Mouse (Mus musculus): ENCODE data around the gene Olfr596. TPM values are rescaled to one million over a fixed set of nuclear protein-coding genes. Genes with fewer than 3 reads are reported as not detected.

Olfr596 gene
- not detected for total RNA-seq (2023)

GRCm38 (mm10) chr7:103305348-103305747 lies at the start of gene Olfr596:
Olfr596 (plus strand) TSS chr7:103305648.

GRCm38 (mm10) chr7:103316015-103316414 lies 10.6 kb downstream of the Olfr596 start, which contains the start of gene Olfr597:
Olfr597 (plus strand) TSS chr7:103316315.

GRCm38 (mm10) chr7:103323268-103323667 lies 17.8 kb downstream of the Olfr596 start, which contains the start of gene Olfr598:
Olfr598 (plus strand) TSS chr7:103323568.

GRCm38 (mm10) chr7:103335617-103336016 lies 30.2 kb downstream of the Olfr596 start, which contains the start of gene Olfr599:
Olfr599 (plus strand) TSS chr7:103335917.

GRCm38 (mm10) chr7:103349569-103349968 lies 44.1 kb downstream of the Olfr596 start, which contains the start of gene Olfr600:
Olfr600 (minus strand) TSS chr7:103349669.

Other genes with a start within 250 kb of the Olfr596 start
- not detected for gene Olfr584, start 223.8 kb upstream of the Olfr596 start, total RNA-seq (2023)
- not detected for gene Olfr585, start 207.9 kb upstream of the Olfr596 start, total RNA-seq (2023)
- not detected for gene Olfr586, start 180.0 kb upstream of the Olfr596 start, total RNA-seq (2023)
- gene Olfr588-ps1, start 164.8 kb upstream of the Olfr596 start, total RNA-seq (2023): not detected
- not detected for gene Olfr589, start 149.3 kb upstream of the Olfr596 start, total RNA-seq (2023)
- not detected for gene Olfr591, start 127.3 kb upstream of the Olfr596 start, total RNA-seq (2023)
- gene Olfr592, start 120.8 kb upstream of the Olfr596 start, total RNA-seq (2023): not detected
- not detected for gene Olfr593, start 93.8 kb upstream of the Olfr596 start, total RNA-seq (2023)
- gene Olfr594, start 88.7 kb upstream of the Olfr596 start, total RNA-seq (2023): not detected
- gene Usp17ld, start 53.1 kb upstream of the Olfr596 start, total RNA-seq (2023): not detected
- not detected for gene Olfr597, start 10.7 kb downstream of the Olfr596 start, total RNA-seq (2023)
- not detected for gene Olfr598, start 17.9 kb downstream of the Olfr596 start, total RNA-seq (2023)
- not detected for gene Olfr599, start 30.3 kb downstream of the Olfr596 start, total RNA-seq (2023)
- not detected for gene Olfr600, start 44.0 kb downstream of the Olfr596 start, total RNA-seq (2023)
- gene Olfr601, start 57.0 kb downstream of the Olfr596 start, total RNA-seq (2023): not detected
- not detected for gene Olfr603, start 80.5 kb downstream of the Olfr596 start, total RNA-seq (2023)
- not detected for gene Usp17lc, start 109.4 kb downstream of the Olfr596 start, total RNA-seq (2023)
- not detected for gene Olfr605, start 139.8 kb downstream of the Olfr596 start, total RNA-seq (2023)
- not detected for gene Olfr606, start 143.4 kb downstream of the Olfr596 start, total RNA-seq (2023)
- gene Olfr607, start 158.5 kb downstream of the Olfr596 start, total RNA-seq (2023): not detected
- not detected for gene Olfr608, start 164.2 kb downstream of the Olfr596 start, total RNA-seq (2023)
- gene Olfr609, start 192.4 kb downstream of the Olfr596 start, total RNA-seq (2023): not detected
- gene Olfr610, start 206.5 kb downstream of the Olfr596 start, total RNA-seq (2023): not detected
- gene Olfr611, start 215.2 kb downstream of the Olfr596 start, total RNA-seq (2023): not detected
- not detected for gene Olfr612, start 237.1 kb downstream of the Olfr596 start, total RNA-seq (2023)
- not detected for gene Olfr613, start 242.4 kb downstream of the Olfr596 start, total RNA-seq (2023)